Mouse (Mus musculus): ENCODE data around the gene Nlrp6.
A peak's percentile ranks its signal among the peaks of the same experiment; 100 is the strongest.
"Not testable (repeated sequence)": the region's sequence is repeated elsewhere in the genome, so short reads cannot be mapped to it uniquely, and the experiment has no call there.

Nlrp6 gene

DNA sequence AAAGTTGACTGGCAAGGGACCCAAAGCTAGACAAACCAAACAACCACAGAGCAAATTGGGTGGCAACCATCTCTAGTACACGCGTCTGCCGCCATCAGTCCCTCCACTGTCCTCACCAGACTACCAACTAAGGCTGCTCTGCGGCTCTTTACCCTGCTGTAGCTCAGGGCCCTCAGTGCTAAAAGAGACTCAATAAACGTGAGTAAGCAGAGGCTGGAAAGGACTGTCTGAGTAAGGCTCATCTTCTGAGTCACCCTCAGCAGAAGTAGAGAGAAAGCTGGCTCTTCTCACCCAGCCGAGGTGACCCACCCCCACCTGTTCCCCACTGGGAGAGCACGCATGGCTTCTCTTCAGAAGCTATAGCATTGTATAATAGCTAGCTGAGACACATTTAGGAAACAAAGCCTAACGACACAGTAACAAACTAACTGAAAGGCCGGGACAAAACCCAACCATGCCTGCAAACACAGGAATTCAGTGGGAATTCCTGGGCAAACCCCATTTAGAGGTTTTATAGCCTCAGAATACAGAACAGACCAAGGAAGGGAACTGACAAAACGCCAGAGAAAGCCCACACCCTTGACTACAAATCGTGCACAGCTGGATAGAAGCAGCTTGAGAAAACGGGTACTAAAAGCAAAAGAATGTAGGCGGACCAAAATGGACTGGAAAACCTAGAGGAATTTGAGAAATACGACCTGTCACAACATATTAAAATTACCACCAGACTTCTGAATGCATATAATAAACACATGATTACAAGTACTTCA, 52.9 kb downstream of the Nlrp6 start:
- no peak for DNase-seq (ENCODE audit: extremely low spot score)

GRCm38 (mm10) chr7:140974940-140975339, 54.2 kb downstream of the Nlrp6 start:
- peak; percentile 44 for DNase-seq (ENCODE audit: extremely low spot score)

- DNase-seq (ENCODE audit: extremely low spot score), result no peak
Observed at GRCm38 (mm10) chr7:140975465-140975864, 54.8 kb downstream of the Nlrp6 start.

DNA sequence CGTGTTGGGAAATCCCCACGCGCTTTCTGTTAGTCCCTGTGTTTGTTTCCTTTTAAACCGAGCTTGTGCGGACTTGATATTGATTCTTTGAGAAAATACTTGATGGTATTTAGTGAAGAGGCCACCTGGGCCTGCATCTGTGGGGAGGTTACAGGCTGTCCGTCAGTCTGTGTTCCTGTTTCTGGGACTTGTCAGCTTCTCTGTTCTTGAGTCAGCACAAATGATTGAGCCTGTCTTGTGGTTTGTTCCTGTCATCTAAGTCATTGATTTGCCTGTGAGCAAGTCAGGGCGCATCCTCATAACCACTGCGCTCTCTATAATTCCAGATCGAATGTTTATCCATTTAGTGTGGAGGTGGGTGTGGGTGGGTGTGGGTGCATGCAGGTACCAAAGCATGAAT, 56.0 kb downstream of the Nlrp6 start:
- DNase-seq (ENCODE audit: extremely low spot score), result not testable (repeated sequence)

Data from embryo, embryonic 9.5 days (tissue).